Mouse (Mus musculus) intestine, embryonic 15.5 days (tissue): ENCODE results near the gene Cnih2. TPM values are rescaled to one million over a fixed set of nuclear protein-coding genes. Genes with fewer than 3 reads are reported as not detected.
"Not testable (repeated sequence)": the region's sequence is repeated elsewhere in the genome, so short reads cannot be mapped to it uniquely, and the experiment has no call there.

Experiments
- ATAC-seq: fragments of 200-750 bp; cut with Nextera tagmentation; 2 replicates; pipeline ENCODE4 v1.8.0; 2017; ENCODE audit warnings: moderate TSS enrichment, moderate library complexity
- H3K27ac ChIP-seq: fragments of 300-500 bp; sonication (generic); 2 replicates; pipeline ENCODE4 v1.5.1; 2015; ENCODE audit warnings: mild to moderate bottlenecking, inconsistent platforms
- H3K27me3 ChIP-seq: fragments of 300-500 bp; sonication (generic); replicated peaks from 2 replicates; pipeline ENCODE4 v1.6.1; 2015; ENCODE audit warnings: inconsistent platforms
- H3K36me3 ChIP-seq: fragments of 300-500 bp; sonication (generic); 2 replicates; pipeline ENCODE4 v1.6.1; 2015; ENCODE audit warnings: inconsistent platforms
- H3K4me1 ChIP-seq: fragments of 300-500 bp; sonication (generic); replicated peaks from 2 replicates; pipeline ENCODE4 v1.6.1; 2015; ENCODE audit warnings: inconsistent platforms
- H3K4me2 ChIP-seq: fragments of 300-500 bp; sonication (generic); replicated peaks from 2 replicates; pipeline ENCODE4 v1.6.1; 2015; ENCODE audit warnings: mild to moderate bottlenecking, inconsistent platforms
- H3K4me3 ChIP-seq: fragments of 300-500 bp; sonication (generic); replicated peaks from 2 replicates; pipeline ENCODE4 v1.5.1; 2015; ENCODE audit warnings: inconsistent platforms
- H3K9ac ChIP-seq: fragments of 300-500 bp; sonication (generic); 2 replicates; pipeline ENCODE4 v1.6.1; 2015; ENCODE audit warnings: inconsistent platforms
- H3K9me3 ChIP-seq: fragments of 300-500 bp; sonication (generic); 2 replicates; pipeline ENCODE4 v1.6.1; 2016; ENCODE audit warnings: inconsistent platforms
- WGBS: fragments of 180-500 bp; shearing (Covaris S2); methylation state at CpG from one replicate; pipeline ENCODE4 v1.1.7; 2015; 5-methylcytosine and 5-hydroxymethylcytosine counted together
- polyA plus RNA-seq: library from polyadenylated mRNA; unstranded; fragments of >200 nt; fragmentation: Nextera tagmentation; extraction: Ambion mirVana; gene quantifications from 2 replicates; pipeline ENCODE4 v1.2.1, GENCODE M21; 2015

Cnih2 gene
- polyA plus RNA-seq, 1 experiment from 2014 or later: 12.7 TPM

GRCm38 (mm10) chr19:5089324-5089723, 9.0 kb downstream of the Cnih2 start:
- H3K27ac ChIP-seq: no peak overlapping the region
- H3K36me3 ChIP-seq: peaks cover 31% of the 10 kb centered on the region
- peaks cover 22% of the 10 kb centered on the region for H3K27me3 ChIP-seq
- no peaks in the 10 kb centered on the region for H3K9me3 ChIP-seq
- H3K9ac ChIP-seq: peak overlapping the region; percentile 79; the same call in 1 of the 2 replicates
- 86% methylated on average over 4 of the region's 4 CpGs for WGBS
- H3K4me3 ChIP-seq: peak overlapping the region; percentile 73
- H3K4me1 ChIP-seq: peaks cover 29% of the 10 kb centered on the region
- no peak for ATAC-seq
- H3K4me2 ChIP-seq: peak overlapping the region; percentile 79

GRCm38 (mm10) chr19:5087884-5088728, 10.2 kb downstream of the Cnih2 start, which contains the start of gene Yif1a:
TSS of gene Yif1a (plus strand) at chr19:5088538.
- Histone ChIP-seq H3K36me3 (peaks cover 30% of the 10 kb centered on the region), H3K27me3 (peaks cover 32% of the 10 kb centered on the region), H3K9ac (peak within 1 kb of the TSS; percentile 79), H3K9me3 (no peaks in the 10 kb centered on the region), H3K4me3 (peak within 1 kb of the TSS; percentile 73), H3K4me2 (peak within 1 kb of the TSS; percentile 79), H3K4me1 (peaks cover 23% of the 10 kb centered on the region), H3K27ac (peak within 1 kb of the TSS; percentile 76)
- WGBS: under 1% methylated on average over 58 of the region's 58 CpGs
- ATAC-seq: peak; percentile 96

DNA sequence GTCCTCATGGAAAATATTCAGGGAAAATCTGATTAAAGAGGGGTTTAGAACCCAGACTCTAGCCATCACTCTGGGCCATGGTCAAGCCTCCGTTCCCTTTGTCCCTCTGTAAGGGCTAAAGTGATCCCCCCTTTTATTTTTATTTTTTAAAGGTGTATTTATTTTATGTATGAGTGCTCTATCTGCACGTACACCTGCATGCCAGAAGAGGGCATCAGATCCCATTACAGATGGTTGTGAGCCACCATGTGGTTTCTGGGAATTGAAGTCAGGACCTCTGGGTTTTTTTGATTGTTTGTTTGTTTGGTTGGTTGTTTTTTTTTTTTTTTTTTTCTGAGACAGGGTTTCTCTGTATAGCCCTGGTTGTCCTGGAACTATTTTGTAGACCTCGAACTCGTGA, 11.8 kb downstream of the Cnih2 start:
- not testable (repeated sequence) for H3K4me3 ChIP-seq, ATAC-seq
- 60% methylated on average over 4 of the region's 4 CpGs for WGBS

GRCm38 (mm10) chr19:5085145-5085863, 13.0 kb downstream of the Cnih2 start, which contains the start of gene Tmem151a:
TSS of gene Tmem151a (minus strand) at chr19:5085531.
- peaks cover 6% of the 10 kb centered on the region; the same call in 1 of the 2 replicates for H3K36me3 ChIP-seq
- no peak within 1 kb of the TSS for H3K27ac ChIP-seq
- ATAC-seq: no peak
- no peaks in the 10 kb centered on the region for H3K9me3 ChIP-seq
- H3K9ac ChIP-seq: peak within 1 kb of the TSS; percentile 47
- peaks cover 23% of the 10 kb centered on the region for H3K4me1 ChIP-seq
- H3K27me3 ChIP-seq: peaks cover 59% of the 10 kb centered on the region
- under 1% methylated on average over 50 of the region's 69 CpGs for WGBS
- H3K4me2 ChIP-seq: peak within 1 kb of the TSS; percentile 89
- H3K4me3 ChIP-seq: peak within 1 kb of the TSS; percentile 48

More for the DNA sequence above, 11.8 kb downstream of the Cnih2 start:
- H3K9me3 ChIP-seq, H3K4me2 ChIP-seq, H3K27ac ChIP-seq, H3K9ac ChIP-seq: not testable (repeated sequence)
- H3K27me3 ChIP-seq: peaks cover 47% of the 10 kb centered on the region
- H3K4me1 ChIP-seq: peaks cover 23% of the 10 kb centered on the region
- H3K36me3 ChIP-seq: peaks cover 15% of the 10 kb centered on the region

GRCm38 (mm10) chr19:5084834-5085144, 13.5 kb downstream of the Cnih2 start:
- Histone ChIP-seq H3K27ac (no peak overlapping the region), H3K9ac (peak overlapping the region; percentile 47; the same call in 1 of the 2 replicates), H3K4me2 (peak overlapping the region; percentile 89), H3K4me1 (peaks cover 23% of the 10 kb centered on the region), H3K36me3 (peaks cover 2% of the 10 kb centered on the region; the same call in 1 of the 2 replicates), H3K27me3 (peaks cover 63% of the 10 kb centered on the region), H3K4me3 (peak overlapping the region; percentile 48), H3K9me3 (no peaks in the 10 kb centered on the region)
- ATAC-seq: no peak
- 3% methylated on average over 15 of the region's 15 CpGs for whole genome bisulfite sequencing

DNA sequence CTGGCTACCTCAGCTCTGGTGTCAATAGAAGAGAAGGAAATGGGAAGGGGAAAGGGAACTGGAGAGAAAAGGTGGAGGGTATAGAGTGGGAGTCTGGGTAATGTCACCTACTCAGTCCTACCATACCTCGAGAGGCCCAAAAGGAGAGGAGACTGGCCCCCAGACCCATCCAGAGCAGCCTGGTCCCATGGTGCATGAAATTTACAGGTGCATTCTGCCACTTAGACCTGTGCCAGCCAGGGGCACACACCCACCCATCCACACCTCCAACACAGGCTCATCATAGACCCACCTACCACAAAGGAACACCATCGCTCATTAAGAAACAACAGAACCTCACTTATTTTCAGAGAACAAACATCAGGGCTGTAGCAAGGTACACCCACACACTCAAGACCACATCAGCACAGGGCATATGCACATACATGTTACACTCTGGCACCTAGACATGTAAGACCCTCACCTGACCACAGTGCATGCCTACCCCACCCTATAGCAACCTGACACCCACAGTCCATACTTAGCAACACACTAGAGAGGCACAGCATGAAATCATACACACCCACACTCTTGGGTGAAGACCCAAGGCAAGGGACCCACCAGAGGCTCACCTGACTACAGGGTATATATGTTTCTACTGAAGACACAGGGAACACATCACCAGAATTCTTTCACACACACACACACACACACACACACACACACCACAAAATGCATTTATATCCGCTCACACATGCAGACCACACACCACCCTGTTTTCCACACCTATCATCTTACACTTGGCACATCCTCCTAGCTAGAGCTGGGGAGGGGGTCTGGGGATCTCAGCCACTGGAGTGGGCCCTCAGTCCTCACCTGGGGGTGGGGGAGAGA, 14.1 kb downstream of the Cnih2 start:
- Histone ChIP-seq H3K4me2 (peak overlapping the region; percentile 89; the same call in 1 of the 2 replicates), H3K4me1 (peaks cover 17% of the 10 kb centered on the region), H3K4me3 (peak overlapping the region; percentile 48; the same call in 1 of the 2 replicates), H3K27ac (no peak overlapping the region), H3K9me3 (no peaks in the 10 kb centered on the region), H3K27me3 (peaks cover 63% of the 10 kb centered on the region), H3K9ac (no peak overlapping the region), H3K36me3 (no peaks in the 10 kb centered on the region)
- ATAC-seq: no peak
- WGBS: 63% methylated on average over 3 of the region's 3 CpGs

DNA sequence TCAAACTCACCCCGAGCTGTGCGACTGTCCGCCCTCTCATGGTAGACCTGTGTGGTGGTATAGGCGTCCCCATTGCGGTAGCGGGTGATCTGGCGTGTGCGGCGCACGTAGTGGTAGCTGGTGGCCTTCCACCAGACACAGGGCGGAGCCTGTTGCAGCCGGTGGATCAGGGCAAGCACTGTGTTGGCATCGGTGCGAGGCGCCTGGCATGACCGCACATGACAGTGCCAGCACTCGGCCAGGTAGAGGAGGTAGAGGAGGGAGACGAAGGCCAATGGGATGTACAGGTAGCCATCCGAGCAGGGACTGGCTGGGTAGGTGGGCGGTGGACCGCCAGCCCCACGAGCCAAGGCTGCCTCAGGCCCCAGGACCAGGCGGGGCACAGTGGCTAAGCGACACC, 15.7 kb downstream of the Cnih2 start:
- H3K27ac ChIP-seq: no peak overlapping the region
- no peaks in the 10 kb centered on the region for H3K36me3 ChIP-seq
- H3K27me3 ChIP-seq: peaks cover 63% of the 10 kb centered on the region
- no peak overlapping the region for H3K4me3 ChIP-seq
- no peak overlapping the region for H3K9ac ChIP-seq
- no peak for ATAC-seq
- no peak overlapping the region for H3K4me2 ChIP-seq
- no peaks in the 10 kb centered on the region for H3K9me3 ChIP-seq
- 62% methylated on average over 24 of the region's 24 CpGs for WGBS
- H3K4me1 ChIP-seq: peaks cover 11% of the 10 kb centered on the region; the same call in 1 of the 2 replicates

DNA sequence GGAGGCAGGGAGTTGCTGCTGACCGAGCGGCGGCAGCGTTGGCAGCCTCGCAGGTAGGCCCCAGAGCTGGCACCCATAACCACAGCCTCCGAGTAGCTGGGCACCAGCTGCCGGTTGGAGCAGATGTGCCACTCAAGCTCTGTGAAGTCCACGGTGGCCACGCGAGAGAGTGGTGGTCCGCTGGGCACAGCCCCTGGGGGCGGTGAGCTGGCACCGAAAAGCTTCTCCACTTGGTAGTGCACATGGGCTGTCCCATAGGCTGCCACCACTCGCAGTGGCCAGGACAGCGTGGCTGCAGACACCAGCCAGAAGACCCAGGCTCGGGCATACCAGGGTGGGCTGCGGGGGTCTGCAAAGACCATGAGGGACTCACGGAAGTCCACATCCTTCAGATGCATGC, 16.3 kb downstream of the Cnih2 start:
- Histone ChIP-seq H3K4me2 (no peak overlapping the region), H3K36me3 (no peaks in the 10 kb centered on the region), H3K4me3 (no peak overlapping the region), H3K27me3 (peaks cover 63% of the 10 kb centered on the region), H3K9ac (no peak overlapping the region), H3K9me3 (no peaks in the 10 kb centered on the region), H3K27ac (no peak overlapping the region), H3K4me1 (peaks cover 6% of the 10 kb centered on the region; the same call in 1 of the 2 replicates)
- ATAC-seq: no peak
- WGBS: 54% methylated on average over 18 of the region's 18 CpGs

- no peaks in the 10 kb centered on the region for H3K9me3 ChIP-seq
- WGBS: 95% methylated on average over 1 of the region's 1 CpGs
- no peak overlapping the region for H3K27ac ChIP-seq
- ATAC-seq: no peak
- H3K4me2 ChIP-seq: no peak overlapping the region
- no peak overlapping the region for H3K9ac ChIP-seq
- H3K36me3 ChIP-seq: no peaks in the 10 kb centered on the region
- H3K27me3 ChIP-seq: peaks cover 41% of the 10 kb centered on the region
- H3K4me1 ChIP-seq: no peaks in the 10 kb centered on the region
- no peak overlapping the region for H3K4me3 ChIP-seq
Observed at GRCm38 (mm10) chr19:5079279-5079678, 19.0 kb downstream of the Cnih2 start.

DNA sequence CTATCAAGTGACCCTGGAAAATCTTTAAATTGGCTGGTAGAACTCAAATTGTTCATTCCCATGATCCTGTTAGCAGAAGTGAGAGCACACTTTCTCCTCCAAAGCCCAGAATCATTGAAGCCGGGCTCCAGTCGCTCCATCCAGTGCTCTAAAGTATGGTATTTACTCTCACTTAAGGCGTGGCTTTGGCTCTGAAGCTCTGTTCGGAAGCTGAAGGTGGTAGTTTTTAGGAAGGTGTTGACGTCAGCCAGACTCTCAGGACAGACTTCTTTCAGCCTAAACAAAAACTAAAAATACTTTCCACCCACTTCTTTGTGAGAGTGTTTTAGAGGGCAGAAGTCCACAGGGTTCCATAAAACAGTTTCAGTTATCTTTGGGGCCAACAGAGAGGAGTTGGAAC, 24.8 kb downstream of the Cnih2 start:
- no peak for ATAC-seq
- no peak overlapping the region for H3K4me3 ChIP-seq
- no peaks in the 10 kb centered on the region for H3K36me3 ChIP-seq
- no peak overlapping the region for H3K27ac ChIP-seq
- H3K4me2 ChIP-seq: no peak overlapping the region
- H3K4me1 ChIP-seq: peaks cover 41% of the 10 kb centered on the region
- H3K9ac ChIP-seq: no peak overlapping the region
- 22% methylated on average over 5 of the region's 5 CpGs for WGBS
- peaks cover 13% of the 10 kb centered on the region for H3K27me3 ChIP-seq
- H3K9me3 ChIP-seq: no peaks in the 10 kb centered on the region

- Histone ChIP-seq H3K4me2 (peak overlapping the region; percentile 90), H3K9me3 (no peaks in the 10 kb centered on the region), H3K27me3 (peaks cover 18% of the 10 kb centered on the region), H3K4me3 (peak overlapping the region; percentile 55), H3K9ac (no peak overlapping the region), H3K36me3 (no peaks in the 10 kb centered on the region), H3K4me1 (peaks cover 45% of the 10 kb centered on the region), H3K27ac (no peak overlapping the region; the same call in 1 of the 2 replicates)
- 2% methylated on average over 15 of the region's 15 CpGs for WGBS
- no peak; the same call in 1 of the 2 replicates for ATAC-seq
Observed at GRCm38 (mm10) chr19:5073028-5073427, 25.3 kb downstream of the Cnih2 start.
